Mouse (Mus musculus) ovary, adult 18-20 months (tissue): Measurements from ENCODE around the gene D430042O09Rik.

Experiments used
- DNase-seq: peaks from one replicate; pipeline ENCODE4 v3.0.0; 2022; ENCODE audit warnings: low spot score, mixed read lengths

Gene D430042O09Rik

DNA sequence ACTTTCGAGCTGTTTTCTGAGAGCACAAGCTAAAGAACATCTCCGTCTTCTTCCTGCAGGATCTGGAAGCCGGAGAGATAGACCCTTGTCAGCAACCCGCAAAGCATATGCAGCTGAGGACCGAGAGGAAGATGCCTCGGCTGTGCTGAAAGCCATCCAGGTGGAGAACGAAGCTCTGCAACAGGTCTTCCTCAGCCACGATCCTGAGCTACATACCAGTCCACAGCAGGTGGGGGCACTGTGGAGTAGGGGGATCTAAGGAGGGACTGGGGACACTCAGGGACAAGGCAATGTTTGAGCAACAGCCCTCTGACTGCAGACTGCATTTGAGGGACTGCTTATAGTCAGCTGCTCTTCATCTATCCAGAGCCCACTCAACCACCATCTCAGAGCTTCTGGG, 105.0 kb downstream of the D430042O09Rik start:
- no peak for DNase-seq

DNA sequence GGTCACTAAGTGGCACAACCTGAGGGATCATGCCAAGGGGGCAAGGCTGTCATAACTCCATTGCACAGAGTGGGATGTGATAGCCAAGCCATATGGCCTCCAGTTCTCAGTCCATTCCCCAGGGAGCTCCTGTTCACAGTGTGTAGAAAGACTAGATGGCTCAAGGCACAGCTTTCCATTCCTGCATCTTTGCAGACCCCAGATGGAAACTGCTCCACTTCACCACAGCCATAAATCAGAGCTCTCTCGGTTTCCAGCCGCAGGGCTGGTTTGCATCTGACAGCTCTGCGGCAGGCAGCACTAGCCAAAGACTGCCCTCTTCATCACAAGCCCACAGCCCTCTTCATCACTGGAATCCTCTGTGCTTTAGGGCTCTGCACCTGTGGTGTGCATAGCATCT, 108.0 kb downstream of the D430042O09Rik start:
- no peak for DNase-seq

DNA sequence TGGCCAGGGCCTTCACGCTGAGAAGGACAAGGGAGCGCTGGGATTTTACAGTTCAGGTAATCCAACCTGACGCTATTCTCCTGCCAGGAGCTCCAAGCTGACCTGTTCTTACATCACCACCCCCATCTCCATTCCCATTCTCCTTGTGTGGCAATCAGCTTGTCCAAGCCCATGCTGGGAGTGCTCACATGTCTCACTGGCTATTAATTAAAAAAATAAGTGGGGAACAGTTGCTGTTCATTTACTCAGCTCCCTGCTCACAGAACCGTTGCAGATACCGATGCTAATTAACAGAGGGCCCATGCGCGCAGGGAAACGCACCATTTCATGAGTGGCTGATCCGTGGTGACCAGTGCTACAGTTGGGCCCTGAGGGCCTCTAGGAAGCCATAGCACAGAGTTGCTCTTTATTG, 110.6 kb downstream of the D430042O09Rik start:
- no peak for DNase-seq

DNA sequence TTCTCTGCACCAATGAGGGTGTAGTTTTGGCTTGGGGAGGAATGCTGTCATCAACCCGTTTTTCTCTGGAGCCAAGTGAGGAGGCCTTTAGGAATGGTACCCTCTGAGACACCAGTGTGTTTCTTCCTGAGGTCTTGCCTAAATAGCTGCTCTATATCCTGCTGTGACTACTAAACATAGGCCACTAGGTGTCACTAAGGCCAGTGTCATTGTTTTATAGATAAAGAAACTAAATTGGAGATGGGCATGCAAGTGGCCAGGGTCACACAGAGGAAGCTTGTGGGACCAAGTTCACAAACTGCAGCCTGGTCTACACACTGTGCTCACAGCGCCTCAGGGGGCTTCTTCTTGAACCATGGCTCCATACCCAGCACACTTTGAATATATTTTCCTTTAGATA, 112.5 kb downstream of the D430042O09Rik start:
- DNase-seq = no peak

DNA sequence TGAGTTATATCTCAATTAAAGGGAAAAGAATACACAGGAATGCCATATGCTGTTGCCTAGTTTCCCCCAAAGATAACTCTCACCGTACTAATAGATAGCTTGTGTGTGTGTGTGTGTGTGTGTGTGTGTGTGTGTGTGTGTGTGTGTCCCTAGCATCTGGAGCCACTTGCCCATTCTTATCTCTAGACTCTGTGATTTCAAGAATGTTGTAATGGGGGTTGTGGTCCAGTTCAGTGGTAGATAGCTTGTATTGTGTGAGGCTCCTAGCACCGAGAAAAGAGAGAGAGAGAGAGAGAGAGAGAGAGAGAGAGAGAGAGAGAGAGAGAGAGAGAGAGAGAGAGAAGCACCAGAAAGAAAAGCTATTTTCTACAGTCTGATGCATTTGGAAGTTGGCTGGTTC, 118.7 kb downstream of the D430042O09Rik start:
- DNase-seq = no peak

DNA sequence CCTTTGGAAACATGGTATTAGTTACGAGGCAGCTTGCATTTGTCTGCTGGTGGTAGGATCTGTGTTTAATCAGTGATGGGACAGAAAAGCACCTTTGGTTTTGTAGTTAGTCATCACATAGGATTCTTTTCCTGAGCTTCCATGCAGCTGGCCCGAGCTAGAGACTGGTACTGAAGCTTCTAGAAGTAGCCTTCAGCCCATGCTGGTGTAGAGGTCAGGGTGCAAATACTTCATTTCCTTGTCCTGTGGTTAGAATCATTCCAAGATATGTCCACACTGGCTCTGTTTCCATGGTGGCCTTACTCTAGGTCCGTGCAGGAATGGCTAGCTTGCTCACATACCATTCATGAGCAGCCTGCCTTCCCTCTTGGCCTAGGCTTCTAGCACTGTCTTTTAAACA, 119.2 kb downstream of the D430042O09Rik start:
- no peak for DNase-seq

DNA sequence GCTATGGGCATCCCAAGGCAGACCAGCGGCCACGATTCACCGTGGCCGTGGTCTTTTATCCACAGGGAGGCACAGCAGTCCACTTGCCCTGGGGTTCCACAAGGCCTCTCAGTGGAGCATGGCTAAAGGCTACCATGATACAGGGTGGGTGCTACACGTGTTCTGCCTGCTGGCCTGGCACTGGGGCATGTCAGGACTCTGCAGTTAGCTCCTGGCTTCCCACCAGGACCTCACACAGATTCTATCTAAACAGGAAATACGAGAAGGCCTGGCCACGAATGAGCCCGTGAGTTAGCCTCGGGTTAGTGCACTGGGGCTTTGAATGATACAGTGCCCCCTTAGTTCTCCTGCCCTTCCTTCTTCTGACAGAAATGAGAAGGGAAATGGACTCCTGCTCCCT, 119.7 kb downstream of the D430042O09Rik start:
- DNase-seq = no peak

DNA sequence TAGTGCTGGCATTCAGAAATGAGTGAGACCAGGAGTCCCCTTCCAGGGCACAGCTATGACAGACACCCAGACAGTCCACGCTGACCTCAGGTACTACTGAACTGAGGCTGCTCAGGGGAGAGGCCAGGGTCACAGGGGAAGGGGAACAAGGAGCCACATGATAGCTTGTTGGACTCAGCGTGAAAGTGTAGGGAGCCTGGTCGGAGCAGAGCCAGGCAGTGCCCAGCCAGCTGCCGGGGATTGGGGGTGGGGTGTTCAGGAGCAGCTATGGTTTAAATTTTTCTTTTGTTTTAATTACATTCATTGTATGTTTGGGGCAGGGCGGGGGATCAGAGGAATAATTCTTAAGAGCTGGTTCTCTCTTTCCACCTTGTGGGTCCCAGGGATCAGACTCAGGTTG, 120.9 kb downstream of the D430042O09Rik start:
- no peak for DNase-seq

DNA sequence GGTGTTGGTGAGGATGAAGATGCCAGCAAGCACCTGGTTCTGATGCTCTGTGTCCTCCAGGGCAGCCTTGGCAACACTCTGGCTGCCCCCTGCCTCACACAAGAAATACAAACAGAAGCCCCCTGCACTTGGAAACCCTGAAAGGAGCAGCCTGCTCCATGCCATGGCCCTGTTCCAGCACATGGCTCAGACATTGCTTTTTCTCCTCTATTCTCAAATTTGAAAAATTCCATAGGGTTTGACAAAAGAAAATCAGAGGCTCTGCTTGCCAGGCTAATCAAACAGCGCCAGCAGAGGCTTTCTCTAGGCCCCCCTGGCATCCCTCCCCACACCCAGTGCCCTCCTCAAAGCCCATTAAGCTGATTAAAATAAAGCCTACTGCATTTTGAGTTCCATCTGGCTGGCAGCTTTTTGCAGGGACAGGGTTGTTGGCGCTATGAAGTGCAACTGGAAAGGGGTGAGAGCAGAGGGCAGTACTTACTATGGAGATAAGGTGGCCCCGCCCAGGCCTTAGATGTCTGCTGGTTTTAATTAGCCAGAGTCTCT, 121.5 kb downstream of the D430042O09Rik start:
- no peak for DNase-seq

DNA sequence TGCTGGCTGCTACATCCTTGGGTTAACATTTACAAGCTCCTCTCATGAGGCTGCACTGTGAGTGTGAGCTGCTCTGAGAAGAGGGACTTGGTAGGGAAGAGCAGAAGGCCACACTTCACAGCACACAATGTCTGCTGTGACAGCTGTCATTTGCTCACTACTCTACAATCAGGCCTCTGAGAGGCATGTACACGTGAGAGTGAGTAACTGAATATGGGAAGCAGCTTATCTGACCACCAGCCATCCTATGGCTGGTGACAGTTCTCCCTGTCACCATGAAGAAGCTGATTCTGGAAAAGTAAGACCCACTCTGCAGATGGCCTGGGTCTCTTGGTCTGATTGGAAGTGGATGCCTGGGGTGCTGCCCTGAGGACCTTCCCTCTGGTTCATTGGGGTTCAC, 125.1 kb downstream of the D430042O09Rik start:
- no peak for DNase-seq

DNA sequence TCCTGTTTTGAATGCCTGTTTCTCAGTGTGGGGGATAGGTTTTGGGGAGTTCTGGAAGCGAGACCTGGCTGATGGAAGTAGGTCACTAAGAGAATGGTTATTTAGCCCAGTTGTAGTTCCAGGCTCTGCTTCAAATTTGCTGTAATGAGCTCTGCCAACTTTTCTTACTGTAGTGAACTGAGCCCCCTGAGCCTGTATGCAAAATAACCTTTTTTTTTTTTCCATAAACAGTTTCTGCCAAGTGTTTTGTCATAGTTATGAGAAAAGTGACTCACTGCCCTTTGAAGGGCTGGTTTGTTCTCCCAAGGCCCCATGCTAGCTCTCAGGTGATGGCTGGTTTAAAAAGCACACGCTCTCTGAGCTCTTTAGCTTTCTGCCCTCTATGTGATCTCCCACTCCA, 125.8 kb downstream of the D430042O09Rik start:
- no peak for DNase-seq

DNA sequence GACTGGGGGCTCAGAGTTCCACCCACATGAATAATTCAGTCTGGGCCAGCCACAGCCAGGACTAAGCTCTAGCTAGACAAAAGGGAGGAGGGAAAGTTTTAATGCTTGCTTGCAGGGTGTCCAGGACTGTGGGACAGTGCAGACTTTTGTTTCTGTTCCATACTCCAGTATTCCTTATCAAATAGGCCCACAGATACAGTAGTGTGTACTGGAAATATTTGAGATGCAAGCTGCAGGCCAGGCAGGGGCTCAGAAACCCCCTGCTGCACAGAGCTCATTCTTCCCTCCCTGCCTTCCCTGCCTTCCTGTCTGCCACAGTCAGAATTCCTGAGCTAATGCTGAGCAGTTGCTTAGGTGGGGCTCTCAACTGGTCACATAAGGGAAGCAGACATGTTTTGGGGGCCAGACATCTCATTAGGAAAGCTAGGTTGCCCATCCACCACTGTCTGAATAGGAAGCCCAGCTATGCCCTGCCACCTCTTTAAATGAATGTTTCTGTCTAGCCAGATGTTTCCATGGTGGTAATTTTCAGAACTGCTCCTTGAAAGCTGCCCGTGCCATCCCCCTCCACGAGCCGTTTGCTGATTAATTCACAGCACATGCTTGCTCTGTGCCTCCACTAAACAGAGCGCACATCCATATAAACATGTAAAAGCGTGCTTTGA, 130.5 kb downstream of the D430042O09Rik start:
- DNase-seq = no peak

DNA sequence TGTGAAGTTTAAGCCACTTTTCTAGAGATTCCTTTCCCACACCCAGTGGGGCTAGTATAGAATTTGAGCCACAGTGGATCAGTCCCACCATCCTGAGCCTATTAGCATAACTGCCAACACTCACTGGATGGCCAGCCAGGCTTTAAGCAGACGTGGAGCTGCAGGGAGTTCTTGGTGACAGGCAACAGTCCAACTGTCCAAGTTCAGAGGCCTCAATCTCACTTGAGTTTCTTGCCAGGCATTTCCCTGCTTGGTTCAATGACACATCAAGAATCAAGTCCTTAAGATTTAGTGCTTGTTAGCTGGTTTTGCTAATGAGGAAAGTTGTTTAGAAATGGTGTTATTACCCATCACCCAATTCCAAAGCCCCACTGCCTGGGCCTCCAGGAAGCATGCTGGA, 137.9 kb downstream of the D430042O09Rik start:
- DNase-seq = no peak

DNA sequence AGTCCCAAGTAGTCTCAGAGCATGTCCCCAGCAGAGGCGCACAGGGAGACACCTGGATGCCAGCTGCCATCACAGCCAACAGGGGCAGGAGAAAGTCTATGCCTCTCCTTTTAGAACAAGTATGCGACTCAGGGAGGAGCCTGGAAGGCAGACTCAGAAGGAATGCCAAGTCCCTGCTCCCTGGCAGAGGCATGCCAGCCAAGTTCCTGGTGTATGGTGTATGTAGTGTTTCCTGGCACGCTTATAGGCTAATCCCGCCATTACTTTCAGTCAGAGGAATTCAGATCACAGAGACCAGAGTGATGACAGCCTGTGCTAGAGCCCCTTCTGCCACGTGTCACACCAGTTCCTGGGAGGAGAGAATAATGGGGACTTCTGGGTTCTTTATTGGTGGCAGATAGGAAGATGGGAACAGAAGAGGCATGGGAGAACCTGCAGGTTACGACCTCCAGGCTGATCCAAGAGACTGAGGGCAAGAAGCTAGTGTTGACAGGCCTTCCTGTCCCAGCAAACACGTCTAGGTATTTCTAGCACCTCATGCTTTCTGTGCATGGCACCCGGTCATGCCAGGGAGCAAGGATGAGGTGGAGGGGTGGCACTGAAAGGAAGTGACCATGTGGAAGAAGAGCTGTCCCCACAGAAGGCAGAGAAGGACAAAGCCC, 139.3 kb downstream of the D430042O09Rik start:
- DNase-seq = no peak

DNA sequence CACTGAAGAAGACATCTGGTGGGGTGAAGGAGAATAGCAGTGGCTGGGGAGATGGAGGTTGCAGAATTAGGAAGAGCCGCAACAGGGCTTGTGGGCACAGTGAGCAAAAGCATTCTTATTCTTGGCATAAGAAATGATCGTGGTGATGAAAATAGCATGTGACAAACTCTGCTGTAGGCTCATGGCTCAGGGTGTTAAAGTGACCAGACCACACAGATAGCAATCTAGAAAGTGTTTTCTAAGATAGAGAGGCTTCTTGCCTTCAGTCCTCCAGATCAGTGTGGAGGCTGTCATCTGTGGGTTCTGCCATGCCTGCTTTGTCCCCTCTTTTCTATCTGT, 139.8 kb downstream of the D430042O09Rik start:
- no peak for DNase-seq

DNA sequence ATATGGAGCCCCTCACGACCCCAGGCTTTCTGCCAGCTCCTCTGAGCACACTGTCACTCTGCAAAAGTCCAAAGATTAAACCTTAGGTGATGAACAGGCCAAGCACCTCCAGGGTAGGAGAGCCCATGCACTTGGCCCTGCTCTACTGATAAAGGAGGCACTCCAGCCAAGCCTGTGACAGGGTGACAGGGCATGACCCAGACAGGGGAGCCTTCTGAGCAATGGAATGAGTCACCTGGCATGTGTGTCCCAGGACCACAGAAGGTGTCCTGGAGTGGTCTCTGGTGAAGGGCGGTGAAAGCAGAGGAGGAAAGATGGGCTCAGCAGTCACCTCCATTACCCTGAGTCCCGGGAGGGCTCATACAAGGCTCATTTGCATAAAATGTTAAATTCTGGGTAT, 151.9 kb downstream of the D430042O09Rik start:
- DNase-seq = no peak

DNA sequence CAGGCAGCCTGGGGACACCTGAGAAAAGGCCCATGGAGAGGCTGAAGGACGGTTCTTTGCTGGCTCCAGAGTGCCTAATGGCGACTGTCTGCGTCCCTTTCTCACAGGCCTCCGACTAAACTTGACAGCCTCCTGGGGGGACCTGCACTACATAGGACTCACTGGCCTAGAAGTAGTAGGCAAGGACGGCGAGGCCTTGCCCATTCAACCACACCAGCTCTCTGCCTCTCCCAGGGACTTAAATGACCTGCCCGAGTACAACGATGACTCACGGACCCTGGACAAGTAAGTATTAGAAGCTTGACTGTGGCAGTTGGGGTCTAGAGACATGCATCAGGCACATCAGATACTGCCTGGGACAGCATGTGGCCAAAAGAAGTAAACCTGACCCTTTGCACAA, 152.7 kb downstream of the D430042O09Rik start:
- no peak for DNase-seq

DNA sequence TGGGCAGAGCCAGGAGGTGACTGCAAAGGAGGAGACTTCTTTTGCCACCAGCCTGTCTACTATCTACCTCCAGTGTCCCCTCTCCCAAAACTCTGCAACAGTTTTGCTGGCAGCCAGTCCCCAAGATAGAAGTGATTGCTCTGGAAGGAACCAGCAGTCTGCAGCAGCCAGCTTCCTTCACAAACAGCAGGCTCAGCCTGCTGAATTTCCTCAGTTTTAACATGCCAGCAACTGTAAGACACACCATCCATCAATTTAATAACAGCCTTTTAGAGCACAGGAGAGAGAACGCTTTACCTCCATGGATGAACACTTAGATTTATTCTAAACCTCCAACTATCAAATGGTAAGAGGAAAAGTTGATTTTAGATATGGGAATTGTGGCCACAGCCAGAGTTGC, 156.3 kb downstream of the D430042O09Rik start:
- DNase-seq = no peak

DNA sequence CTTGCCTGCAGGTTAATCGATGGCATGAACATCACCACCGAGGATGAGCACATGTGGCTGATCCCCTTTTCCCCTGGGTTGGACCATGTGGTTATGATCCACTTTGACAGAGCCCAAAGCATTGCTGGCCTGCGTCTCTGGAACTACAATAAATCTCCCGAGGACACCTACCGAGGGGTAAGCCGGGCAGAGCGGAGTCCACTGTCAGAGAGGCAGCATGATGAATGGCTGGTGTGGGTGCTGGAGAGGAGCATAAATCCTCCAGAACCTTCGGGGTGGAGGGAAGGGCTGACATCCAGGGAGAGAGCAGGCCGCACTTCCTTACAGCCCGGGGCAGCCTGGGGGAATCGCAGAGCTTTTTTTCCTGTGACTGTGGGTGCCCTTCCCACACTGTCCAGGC, 157.5 kb downstream of the D430042O09Rik start:
- no peak for DNase-seq

DNA sequence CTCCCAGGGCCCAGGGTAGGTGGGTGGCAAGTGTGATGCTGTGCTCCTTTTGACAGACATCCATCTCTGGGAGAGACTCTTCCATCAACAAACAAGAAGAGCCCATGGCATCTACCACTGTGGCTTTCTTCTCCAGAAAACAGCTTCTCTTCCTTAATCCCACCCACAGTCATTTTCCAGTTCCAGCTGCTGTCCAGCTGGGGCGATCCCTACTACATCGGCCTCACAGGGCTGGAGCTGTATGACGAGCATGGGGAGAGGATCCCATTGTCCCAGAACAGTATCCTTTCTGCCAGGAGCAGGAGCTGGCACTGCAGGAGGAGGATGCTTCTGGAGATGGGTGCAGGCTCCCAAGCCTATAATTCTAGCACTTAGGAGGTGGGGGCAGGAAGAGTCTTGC, 160.9 kb downstream of the D430042O09Rik start:
- DNase-seq = no peak

DNA sequence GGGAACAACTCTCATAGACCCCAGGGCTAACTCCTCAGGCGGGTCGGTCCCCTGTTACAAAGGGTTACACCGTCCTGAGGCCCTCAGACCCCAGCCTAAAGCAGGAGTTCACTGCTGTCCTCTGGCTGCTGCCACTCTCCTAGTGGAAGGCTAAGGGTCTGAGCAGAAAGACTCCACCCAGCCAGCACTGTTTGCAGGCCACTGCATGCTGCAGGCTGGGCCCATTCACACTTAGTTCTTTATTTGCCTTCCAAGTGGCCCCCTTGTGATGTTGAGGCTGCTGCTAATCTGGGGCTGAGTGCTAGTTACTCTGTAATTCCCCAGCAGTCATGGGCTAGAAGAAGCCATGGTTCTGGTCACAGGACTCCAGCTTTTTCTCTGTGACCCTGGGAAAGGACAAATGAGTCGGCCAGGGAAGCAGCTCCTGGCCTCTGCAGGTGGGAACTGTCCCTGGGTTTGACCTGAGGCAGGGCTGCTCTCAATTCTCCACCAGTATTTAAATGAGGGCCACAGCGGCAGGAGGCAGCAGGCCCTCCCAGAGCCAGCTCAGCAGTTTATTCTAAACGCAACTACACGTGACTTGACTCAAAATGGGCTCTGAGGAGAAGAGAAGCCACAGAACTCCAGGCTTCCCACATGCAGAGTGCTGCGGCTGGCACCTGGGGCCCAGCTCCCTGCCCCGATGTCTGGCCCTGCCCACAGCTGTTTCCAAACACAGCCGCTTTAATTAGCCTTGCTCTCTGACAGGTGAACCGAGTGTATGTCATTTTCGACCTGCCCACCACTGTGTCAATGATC, 163.9 kb downstream of the D430042O09Rik start:
- no peak for DNase-seq

DNA sequence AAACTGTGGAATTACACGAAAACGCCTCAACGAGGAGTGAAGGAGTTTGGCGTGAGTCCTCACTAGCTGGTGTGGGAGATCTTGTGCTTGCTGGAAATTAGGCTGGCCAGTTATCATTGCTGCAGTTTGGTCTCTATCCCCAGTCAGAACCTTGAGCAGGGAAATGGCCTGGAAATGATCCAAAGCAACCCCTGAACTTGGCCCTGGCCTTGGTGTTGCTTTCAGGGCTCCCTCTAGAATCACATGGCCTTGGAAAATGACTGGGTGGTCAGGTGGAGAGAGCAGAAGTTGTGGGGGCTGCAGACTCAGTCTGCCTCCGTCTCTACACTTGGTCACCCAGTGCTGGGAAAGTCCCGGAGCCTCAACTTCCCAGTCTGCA, 164.5 kb downstream of the D430042O09Rik start:
- DNase-seq = peak; percentile 74

DNA sequence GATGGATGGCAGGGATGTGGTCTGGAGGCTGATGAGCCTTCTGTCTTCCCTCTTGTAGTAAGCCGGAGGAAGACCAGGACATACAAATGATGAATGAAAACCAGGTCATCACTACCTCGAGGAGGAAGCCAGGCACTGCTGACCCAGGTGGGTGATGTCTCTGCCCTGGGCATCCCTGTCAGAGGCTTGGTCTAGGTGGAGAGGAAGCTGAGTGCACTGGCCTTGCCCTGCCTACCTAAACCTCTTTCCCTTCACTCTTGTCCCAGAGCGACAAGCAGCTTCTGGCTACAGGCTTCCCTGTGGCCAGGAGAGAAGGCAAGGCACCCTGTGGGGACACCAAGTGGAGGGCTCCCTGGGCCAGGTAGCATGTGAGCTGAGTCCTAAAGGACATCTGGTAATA, 165.2 kb downstream of the D430042O09Rik start:
- DNase-seq = no peak
